Mouse (Mus musculus) E14TG2a.4 (cell line): Measurements from ENCODE around the gene Adamtsl1.

ENCODE experiments used
- CTCF ChIP-seq: conservative IDR thresholded peaks from 2 replicates; pipeline ENCODE4 v1.5.1; 2014; ENCODE audit warnings: low read length
- NANOG ChIP-seq: IDR thresholded peaks from 2 replicates; pipeline ENCODE4 v1.6.1; 2014; ENCODE audit warnings: borderline replicate concordance, low read length, mixed read lengths
- POU5F1 ChIP-seq: IDR thresholded peaks from 2 replicates; pipeline ENCODE4 v1.6.1; 2014; ENCODE audit warnings: low read length, borderline replicate concordance

- TF ChIP-seq CTCF (no peak), POU5F1 (no peak), NANOG (no peak)
These were observed at the start of gene Adamtsl1 for GRCm38 (mm10) chr4:85513792-85514191.
